ENCODE assay signal across 30 mouse cellular contexts in the genomic region with DNA sequence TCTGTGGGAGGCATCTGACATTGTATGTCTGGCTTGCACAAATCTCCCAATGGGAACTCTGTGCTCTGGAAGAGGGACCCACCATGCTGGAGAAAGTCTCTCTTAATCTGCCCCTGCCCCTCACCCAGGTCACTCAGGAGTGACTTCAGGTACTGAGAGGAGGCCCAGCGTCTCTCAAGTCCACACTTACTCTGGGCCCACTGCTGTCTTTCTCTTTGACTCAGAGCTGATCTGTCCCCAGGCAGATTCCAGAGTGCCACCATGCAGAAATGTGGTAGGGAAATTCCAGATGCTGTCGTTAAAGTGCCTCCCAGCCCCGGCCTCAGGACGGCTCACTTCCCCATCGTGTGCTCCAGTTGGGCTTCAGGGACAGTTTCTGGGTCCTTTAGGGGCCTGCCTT. TPM values are rescaled to one million over a fixed set of nuclear protein-coding genes. Genes with fewer than 3 reads are reported as not detected.
DNase-seq lines count a peak whose midpoint lies in the region; ATAC-seq and TF ChIP-seq lines count a peak whose summit lies in the region.
"Had no signal": no experiment of that assay in that cellular context is flagged by ENCODE, and none has a peak within 500 bp of the region (broad histone marks: within the 10 kb centered on the region; RNA-seq: fewer than 3 reads in every experiment).

No protein-coding gene starts in this region.

- peak overlapping the region; percentile 37; the same call in 1 of the 2 replicates for H3K27ac ChIP-seq in kidney, embryonic 15.5 days
- H3K27ac ChIP-seq in CH12.LX (ENCODE audit: insufficient read depth, low read depth): peak overlapping the region; percentile 98
- H3K27ac ChIP-seq in intestine, postnatal 0 days (ENCODE audit: low read depth, low read length): peak overlapping the region; percentile 85
- H3K27ac ChIP-seq: forebrain, embryonic 12.5 days; hindbrain, embryonic 13.5 days; limb, embryonic 15.5 days; liver, embryonic 14.5 days; midbrain, embryonic 10.5 days; neural tube, embryonic 13.5 days had no signal

- 44% methylated on average over 5 of the region's 5 CpGs for WGBS in kidney, embryonic 15.5 days
- WGBS in intestine, postnatal 0 days: 65% methylated on average over 5 of the region's 5 CpGs

- H3K27me3 ChIP-seq in kidney, embryonic 15.5 days: no peaks in the 10 kb centered on the region
- H3K27me3 ChIP-seq in CH12.LX (replicated peaks): no peaks in the 10 kb centered on the region
- no peaks in the 10 kb centered on the region for H3K27me3 ChIP-seq in intestine, postnatal 0 days (replicated peaks; ENCODE audit: control insufficient read depth, insufficient read depth, low read length)
- no peaks in the 10 kb centered on the region for H3K27me3 ChIP-seq in splenic B cell, adult 2 months (ENCODE audit: control insufficient read depth, insufficient read depth, low read length, poor library complexity, severe bottlenecking)
- H3K27me3 ChIP-seq: forebrain, embryonic 12.5 days; hindbrain, embryonic 13.5 days; limb, embryonic 15.5 days; neural tube, embryonic 13.5 days had no signal

- peak; percentile 71 for TF ChIP-seq POLR2A in CH12.LX (IDR thresholded peaks at IDR 0.05; ENCODE audit: low read depth, low read length)

- DNase-seq in kidney, adult 8-10 months: no peak
- peak; percentile 92 for DNase-seq in CH12.LX (ENCODE audit: extremely low read depth)
- DNase-seq in splenic B cell, adult 2 months (ENCODE audit: low read depth, low spot score): peak; percentile 64
- DNase-seq in left cerebral cortex, postnatal 10 days (ENCODE audit: extremely low spot score in 1 of 2, low spot score in 2 of 2): no peak
- no peak for DNase-seq in ovary, postnatal 10 days (ENCODE audit: low spot score)
- DNase-seq in left cerebral cortex, postnatal 25 days (ENCODE audit: low spot score in 2 of 2): no peak
- DNase-seq: adrenal gland, postnatal 25 days; cerebellum, adult 11-12 months; cerebellum, adult 9-11 months; forebrain, postnatal 0 days; gastrocnemius, postnatal 25 days; heart, adult 11 months; heart, postnatal 4 days; kidney, adult 2 months; kidney, postnatal 10 days; layer of hippocampus, adult 9-11 months; lung, embryonic 14.5 days; retina, postnatal 1 day; right cerebral cortex, postnatal 14 days had no signal

- H3K79me2 ChIP-seq in CH12.LX (replicated peaks; ENCODE audit: control insufficient read depth, extremely low read depth, insufficient read depth, poor library complexity, severe bottlenecking): 0 out of 2 replicates have a peak, but pooled peaks cover 2% of the 10 kb centered on the region

- intact Hi-C loops in left cerebral cortex, postnatal 10 days (cut with DNase I): no loop called here
- intact Hi-C loops in left cerebral cortex, postnatal 25 days (cut with DNase I): no loop called here

- TF ChIP-seq CTCF in CH12.LX (conservative IDR thresholded peaks at IDR 0.05 in 1 of 2, IDR thresholded peaks at IDR 0.05 in 1 of 2; ENCODE audit: low read depth in 2 of 2, low read length in 2 of 2): no peak
- TF ChIP-seq CTCF in intestine, postnatal 0 days (IDR thresholded peaks at IDR 0.05; ENCODE audit: low read depth): no peak

- H3K4me2 ChIP-seq in kidney, embryonic 15.5 days: no peak overlapping the region
- peak overlapping the region; percentile 52; the same call in 1 of the 2 replicates for H3K4me2 ChIP-seq in CH12.LX (ENCODE audit: insufficient read depth, low read depth, poor library complexity, severe bottlenecking)
- no peak overlapping the region for H3K4me2 ChIP-seq in intestine, postnatal 0 days (replicated peaks; ENCODE audit: low read depth)
- H3K4me2 ChIP-seq: forebrain, embryonic 12.5 days; heart, embryonic 11.5 days; hindbrain, embryonic 13.5 days; limb, embryonic 15.5 days; lung, embryonic 14.5 days; neural tube, embryonic 13.5 days had no signal

- in situ Hi-C loops in CH12.LX (cut with MboI; ENCODE audit: low pct_ligation_motif_present, low pct_unique_long_range_greater_than_20kb, low sequenced_read_pairs): no loop called here

- peaks cover 24% of the 10 kb centered on the region for H3K4me1 ChIP-seq in kidney, embryonic 15.5 days
- peaks cover 65 to 97% of the 10 kb centered on the region in 2 experiments for H3K4me1 ChIP-seq in CH12.LX (ENCODE audit: control insufficient read depth in 1 of 2, insufficient read depth in 2 of 2)
- peaks cover 18% of the 10 kb centered on the region for H3K4me1 ChIP-seq in intestine, postnatal 0 days (replicated peaks; ENCODE audit: control insufficient read depth, insufficient read depth, low read length)
- H3K4me1 ChIP-seq: forebrain, embryonic 12.5 days had no signal

- no peaks in the 10 kb centered on the region for H3K36me3 ChIP-seq in kidney, embryonic 15.5 days
- H3K36me3 ChIP-seq in CH12.LX (replicated peaks in 1 of 2; ENCODE audit: control insufficient read depth in 1 of 2, insufficient read depth in 1 of 2, low read length in 1 of 2): no peaks in the 10 kb centered on the region
- H3K36me3 ChIP-seq in intestine, postnatal 0 days (ENCODE audit: control insufficient read depth, insufficient read depth): no peaks in the 10 kb centered on the region
- no peaks in the 10 kb centered on the region for H3K36me3 ChIP-seq in splenic B cell, adult 2 months (ENCODE audit: control insufficient read depth, insufficient read depth, low read length, poor library complexity, severe bottlenecking)
- H3K36me3 ChIP-seq: forebrain, embryonic 12.5 days; hindbrain, embryonic 13.5 days; limb, embryonic 15.5 days; midbrain, embryonic 10.5 days; neural tube, embryonic 13.5 days had no signal

- peak; percentile 13 for TF ChIP-seq RAD21 in CH12.LX (IDR thresholded peaks at IDR 0.05; ENCODE audit: low read depth, low read length)

- no peak overlapping the region for H3K9ac ChIP-seq in kidney, embryonic 15.5 days
- H3K9ac ChIP-seq in CH12.LX (ENCODE audit: insufficient read depth, low read depth): peak overlapping the region; percentile 70
- H3K9ac ChIP-seq in intestine, postnatal 0 days (ENCODE audit: low read depth, low read length): no peak overlapping the region
- H3K9ac ChIP-seq: forebrain, embryonic 12.5 days; forebrain, postnatal 0 days; hindbrain, embryonic 13.5 days; limb, embryonic 15.5 days; liver, embryonic 14.5 days; lung, embryonic 14.5 days; neural tube, embryonic 13.5 days had no signal

- H3K9me3 ChIP-seq in kidney, embryonic 15.5 days (replicated peaks): no peaks in the 10 kb centered on the region
- peaks cover 12% of the 10 kb centered on the region for H3K9me3 ChIP-seq in CH12.LX (replicated peaks; ENCODE audit: low read length)
- H3K9me3 ChIP-seq in intestine, postnatal 0 days (ENCODE audit: control insufficient read depth): no peaks in the 10 kb centered on the region
- H3K9me3 ChIP-seq: forebrain, embryonic 12.5 days; hindbrain, embryonic 13.5 days; limb, embryonic 15.5 days had no signal

- ATAC-seq in kidney, embryonic 15.5 days (replicated peaks; ENCODE audit: low FRiP score): no peak
- ATAC-seq in intestine, postnatal 0 days: no peak
- ATAC-seq: forebrain, postnatal 0 days had no signal

- peak; percentile 99 for TF ChIP-seq EP300 in CH12.LX (IDR thresholded peaks at IDR 0.05; ENCODE audit: low read length)

- dilution Hi-C loops in CH12.LX (cut with MboI; ENCODE audit: extremely low pct_ligation_motif_present, extremely low pct_unique_long_range_greater_than_20kb, low sequenced_read_pairs): no loop called here

- H3K4me3 ChIP-seq in kidney, embryonic 15.5 days (replicated peaks): no peak overlapping the region
- no peak overlapping the region for H3K4me3 ChIP-seq in CH12.LX (replicated peaks in 1 of 3; ENCODE audit: low read depth in 2 of 3, low read length in 2 of 3, poor library complexity in 1 of 3)
- H3K4me3 ChIP-seq in intestine, postnatal 0 days (ENCODE audit: low read depth, low read length): no peak overlapping the region
- H3K4me3 ChIP-seq: erythroblast, embryonic 14.5 days; forebrain, embryonic 12.5 days; hindbrain, embryonic 13.5 days; limb, embryonic 15.5 days; midbrain, embryonic 10.5 days; neural tube, embryonic 13.5 days had no signal

TF ChIP-seq in CH12.LX, 34 proteins besides CTCF, POLR2A, EP300 and RAD21 (continues in another document):
- TF ChIP-seq HCFC1 (IDR thresholded peaks at IDR 0.05; ENCODE audit: low read depth, low read length) (no peak), KAT2A (IDR thresholded peaks at IDR 0.05; ENCODE audit: insufficient replicate concordance, low read length) (peak; percentile 82; the same call in 1 of the 2 replicates), CHD2 (IDR thresholded peaks at IDR 0.05; ENCODE audit: low read length) (peak; percentile 94), ELF1 (IDR thresholded peaks at IDR 0.05; ENCODE audit: low read depth, low read length) (no peak; the same call in 1 of the 2 replicates), MAX (IDR thresholded peaks at IDR 0.05; ENCODE audit: low read length) (peak; percentile 82), JUN (IDR thresholded peaks at IDR 0.05; ENCODE audit: insufficient read depth, low read depth, low read length) (peak; percentile 81), ETS1 (conservative IDR thresholded peaks at IDR 0.05; ENCODE audit: low read depth, low read length) (peak; percentile 91), NRF1 (IDR thresholded peaks at IDR 0.05; ENCODE audit: low read depth, low read length) (peak; percentile 35; the same call in 1 of the 2 replicates), TCF12 (IDR thresholded peaks at IDR 0.05; ENCODE audit: low read depth, low read length) (peak; percentile 99), GABPA (IDR thresholded peaks at IDR 0.05; ENCODE audit: insufficient replicate concordance, low read depth, low read length) (no peak), ZKSCAN1 (IDR thresholded peaks at IDR 0.05; ENCODE audit: borderline replicate concordance, low read depth, low read length) (no peak), PAX5 (IDR thresholded peaks at IDR 0.05; ENCODE audit: low read length) (no peak), SIN3A (IDR thresholded peaks at IDR 0.05; ENCODE audit: low read length) (peak; percentile 90)

RNA-seq across cellular contexts. Expression of a gene that starts 32.0 kb away (rescaled TPM):
- 15.7 and 46.0 TPM in 2 replicates for polyA plus RNA-seq in kidney, embryonic 15.5 days (2015; fragmentation: Nextera tagmentation; extraction: Ambion mirVana)
- total RNA-seq in CH12.LX (2012; rRNA removed) (2.6 and 4.6 TPM in 2 replicates), CH12.LX (2014; rRNA removed) (8.3 and 9.0 TPM in 2 replicates)
- 12.1 and 12.8 TPM in 2 replicates for polyA plus RNA-seq in CH12.LX (2012; ENCODE audit: insufficient read length, low read depth)
- 4.4 and 7.8 TPM in 2 replicates for polyA plus RNA-seq in intestine, postnatal 0 days (2015; fragmentation: Nextera tagmentation; extraction: Ambion mirVana)
- total RNA-seq in left cerebral cortex, postnatal 10 days (2021): 1 to 10 TPM; 2.4 to 3.4 TPM
- total RNA-seq in left cerebral cortex, postnatal 25 days (2021): 1 to 10 TPM; 3.5 to 6.7 TPM
- total RNA-seq: MEL had no signal
- polyA plus RNA-seq: heart, embryonic 11.5 days had no signal

RNA-seq across cellular contexts. Expression of a gene that starts 34.3 kb away (rescaled TPM):
- polyA plus RNA-seq in kidney, embryonic 15.5 days (2015; fragmentation: Nextera tagmentation; extraction: Ambion mirVana): 0.39 and 0.45 TPM in 2 replicates
- total RNA-seq in CH12.LX (2012; rRNA removed) (113 and 181 TPM in 2 replicates), CH12.LX (2014; rRNA removed) (78.2 and 88.6 TPM in 2 replicates)
- 81.9 and 89.4 TPM in 2 replicates for polyA plus RNA-seq in CH12.LX (2012; ENCODE audit: insufficient read length, low read depth)
- 6.9 and 7.1 TPM in 2 replicates for polyA plus RNA-seq in intestine, postnatal 0 days (2015; fragmentation: Nextera tagmentation; extraction: Ambion mirVana)
- 100 to 1,000 TPM; 127 to 132 TPM for total RNA-seq in left cerebral cortex, postnatal 10 days (2021)
- total RNA-seq in left cerebral cortex, postnatal 25 days (2021): 100 to 1,000 TPM; 139 to 145 TPM
- total RNA-seq: MEL had no signal

Comparison
In these comparisons a context has a peak if more than half of its experiments do, and no peak if none do; other contexts are left out.
1. H3K27ac ChIP-seq: peak in every context shown above with its lines; median percentile 98 in CH12.LX; 85 in intestine, postnatal 0 days; 37 in kidney, embryonic 15.5 days.
2. DNase-seq: peak in CH12.LX (single experiment) and splenic B cell, adult 2 months (single experiment); none in kidney, adult 8-10 months (0 of 2), left cerebral cortex, postnatal 10 days (0 of 2), ovary, postnatal 10 days (single experiment) and left cerebral cortex, postnatal 25 days (0 of 2).